Mouse (Mus musculus) forebrain, embryonic 11.5 days (tissue): ENCODE data around the gene Fgr. TPM values are rescaled to one million over a fixed set of nuclear protein-coding genes. Genes with fewer than 3 reads are reported as not detected.
"Not testable (repeated sequence)": the region's sequence is repeated elsewhere in the genome, so short reads cannot be mapped to it uniquely, and the experiment has no call there.

Experiments used
- ATAC-seq: fragments of 200-750 bp; cut with Nextera tagmentation; replicated peaks from 2 replicates; pipeline ENCODE4 v1.8.0; 2017; ENCODE audit warnings: moderate TSS enrichment; ENCODE audit not compliant: low FRiP score
- DNase-seq: peaks from one replicate; pipeline ENCODE4 v3.0.0-alpha.2; 2017; ENCODE audit warnings: low spot score
- H3K27ac ChIP-seq: fragments of 300-500 bp; sonication (generic); 2 replicates; pipeline ENCODE4 v1.5.1; 2014; ENCODE audit warnings: low read depth, low read length
- H3K27me3 ChIP-seq: fragments of 300-500 bp; sonication (generic); 2 replicates; pipeline ENCODE4 v1.6.1; 2014; ENCODE audit warnings: mild to moderate bottlenecking, low read length, mixed read lengths; ENCODE audit not compliant: control insufficient read depth, insufficient read depth
- H3K36me3 ChIP-seq: fragments of 300-500 bp; sonication (generic); 2 replicates; pipeline ENCODE4 v1.6.1; 2014; ENCODE audit warnings: mild to moderate bottlenecking, low read length, moderate library complexity, mixed read lengths; ENCODE audit not compliant: control insufficient read depth, insufficient read depth
- H3K4me1 ChIP-seq: fragments of 300-500 bp; sonication (generic); replicated peaks from 2 replicates; pipeline ENCODE4 v1.6.1; 2014; ENCODE audit warnings: low read length, mixed read lengths; ENCODE audit not compliant: control insufficient read depth, insufficient read depth
- H3K4me2 ChIP-seq: fragments of 300-500 bp; sonication (generic); 2 replicates; pipeline ENCODE4 v1.6.1; 2014; ENCODE audit warnings: low read depth, mild to moderate bottlenecking, low read length, moderate library complexity, mixed read lengths; ENCODE audit not compliant: severe bottlenecking
- H3K4me3 ChIP-seq: fragments of 300-500 bp; sonication (generic); 2 replicates; pipeline ENCODE4 v1.5.1; 2014; ENCODE audit warnings: low read depth, low read length
- H3K9ac ChIP-seq: fragments of 300-500 bp; sonication (generic); 2 replicates; pipeline ENCODE4 v1.6.1; 2014; ENCODE audit warnings: low read length
- H3K9me3 ChIP-seq: fragments of 300-500 bp; sonication (generic); 2 replicates; pipeline ENCODE4 v1.6.1; 2016; ENCODE audit warnings: low read length, mixed read lengths; ENCODE audit not compliant: control insufficient read depth
- WGBS: fragments of 180-500 bp; shearing (Covaris S2); extraction: QIAGEN DNeasy Blood & Tissue Kit; methylation state at CpG from one replicate; pipeline ENCODE4 v1.1.7; 2014; 5-methylcytosine and 5-hydroxymethylcytosine counted together
- polyA plus RNA-seq: library from polyadenylated mRNA; unstranded; fragments of >200 nt; fragmentation: Nextera tagmentation; extraction: Ambion mirVana; gene quantifications from 2 replicates; pipeline ENCODE4 v1.2.1, GENCODE M21; 2014

Fgr gene
- polyA plus RNA-seq = 0.13 TPM in 1 of 2 replicates, not detected in the other

GRCm38 (mm10) chr4:132973814-132974398 lies at the start of gene Fgr:
Fgr (plus strand) TSS chr4:132974095.
- H3K4me1 ChIP-seq = peaks cover 11% of the 10 kb centered on the region; the same call in 1 of the 2 replicates
- H3K27ac ChIP-seq = no peak within 1 kb of the TSS
- no peak for ATAC-seq
- no peaks in the 10 kb centered on the region for H3K36me3 ChIP-seq
- H3K9me3 ChIP-seq = no peaks in the 10 kb centered on the region
- WGBS = 7% methylated on average over 21 of the region's 21 CpGs
- H3K4me2 ChIP-seq = peak within 1 kb of the TSS; percentile 43; the same call in 1 of the 2 replicates
- peak within 1 kb of the TSS; percentile 23; the same call in 1 of the 2 replicates for H3K9ac ChIP-seq
- peaks cover 27% of the 10 kb centered on the region for H3K27me3 ChIP-seq
- no peak for DNase-seq
- H3K4me3 ChIP-seq = no peak within 1 kb of the TSS

GRCm38 (mm10) chr4:132926520-132926919 lies 47.4 kb upstream of the Fgr start:
- not testable (repeated sequence) for H3K9me3 ChIP-seq, DNase-seq, H3K36me3 ChIP-seq, H3K9ac ChIP-seq, ATAC-seq, H3K4me3 ChIP-seq, H3K27me3 ChIP-seq, H3K4me1 ChIP-seq, H3K4me2 ChIP-seq, H3K27ac ChIP-seq
- 73% methylated on average over 2 of the region's 2 CpGs for WGBS

GRCm38 (mm10) chr4:132930784-132931183 lies 43.1 kb upstream of the Fgr start:
- DNase-seq = no peak
- no peak overlapping the region for H3K27ac ChIP-seq
- no peaks in the 10 kb centered on the region for H3K36me3 ChIP-seq
- no peak overlapping the region for H3K4me3 ChIP-seq
- H3K27me3 ChIP-seq = no peaks in the 10 kb centered on the region
- no peak overlapping the region for H3K9ac ChIP-seq
- no peaks in the 10 kb centered on the region; the same call in 1 of the 2 replicates for H3K4me1 ChIP-seq
- WGBS = 5% methylated on average over 8 of the region's 8 CpGs
- H3K4me2 ChIP-seq = no peak overlapping the region
- no peaks in the 10 kb centered on the region for H3K9me3 ChIP-seq
- no peak for ATAC-seq

- Histone ChIP-seq H3K9ac (no peak overlapping the region), H3K9me3 (no peaks in the 10 kb centered on the region), H3K4me3 (no peak overlapping the region), H3K4me2 (no peak overlapping the region), H3K36me3 (no peaks in the 10 kb centered on the region), H3K4me1 (no peaks in the 10 kb centered on the region; the same call in 1 of the 2 replicates), H3K27me3 (no peaks in the 10 kb centered on the region), H3K27ac (no peak overlapping the region)
- 86% methylated on average over 4 of the region's 4 CpGs for WGBS
- no peak for DNase-seq
- no peak for ATAC-seq
Observed at GRCm38 (mm10) chr4:132932752-132933404, 41.0 kb upstream of the Fgr start.

GRCm38 (mm10) chr4:132934639-132935038 lies 39.3 kb upstream of the Fgr start:
- 25% methylated on average over 7 of the region's 7 CpGs for WGBS
- Histone ChIP-seq H3K9me3 (no peaks in the 10 kb centered on the region), H3K4me1 (no peaks in the 10 kb centered on the region; the same call in 1 of the 2 replicates), H3K36me3 (no peaks in the 10 kb centered on the region), H3K9ac (no peak overlapping the region), H3K4me2 (no peak overlapping the region), H3K27me3 (no peaks in the 10 kb centered on the region), H3K27ac (no peak overlapping the region), H3K4me3 (no peak overlapping the region)
- ATAC-seq = no peak
- DNase-seq = no peak

GRCm38 (mm10) chr4:132938181-132938941 lies 35.5 kb upstream of the Fgr start:
- DNase-seq = peak; percentile 53
- no peaks in the 10 kb centered on the region for H3K36me3 ChIP-seq
- H3K4me1 ChIP-seq = no peaks in the 10 kb centered on the region; the same call in 1 of the 2 replicates
- H3K4me3 ChIP-seq = no peak overlapping the region
- 61% methylated on average over 12 of the region's 12 CpGs for WGBS
- no peaks in the 10 kb centered on the region for H3K27me3 ChIP-seq
- 0 out of 2 replicates have a peak overlapping the region, but pooled peaks have one; percentile 12 for H3K27ac ChIP-seq
- no peak overlapping the region for H3K4me2 ChIP-seq
- ATAC-seq = no peak
- no peaks in the 10 kb centered on the region for H3K9me3 ChIP-seq
- no peak overlapping the region for H3K9ac ChIP-seq

GRCm38 (mm10) chr4:132939421-132940127 lies 34.3 kb upstream of the Fgr start:
- no peak overlapping the region for H3K27ac ChIP-seq
- H3K4me2 ChIP-seq = no peak overlapping the region
- 22% methylated on average over 22 of the region's 22 CpGs for WGBS
- H3K4me3 ChIP-seq = no peak overlapping the region
- H3K4me1 ChIP-seq = no peaks in the 10 kb centered on the region; the same call in 1 of the 2 replicates
- no peaks in the 10 kb centered on the region for H3K27me3 ChIP-seq
- H3K36me3 ChIP-seq = no peaks in the 10 kb centered on the region
- ATAC-seq = no peak
- no peaks in the 10 kb centered on the region for H3K9me3 ChIP-seq
- DNase-seq = peak; percentile 87
- no peak overlapping the region for H3K9ac ChIP-seq

GRCm38 (mm10) chr4:132941012-132941729 lies 32.7 kb upstream of the Fgr start:
- ATAC-seq = no peak
- 60% methylated on average over 23 of the region's 23 CpGs for WGBS
- H3K9me3 ChIP-seq = no peaks in the 10 kb centered on the region

More at GRCm38 (mm10) chr4:132941012-132941729, 32.7 kb upstream of the Fgr start:
- H3K4me1 ChIP-seq = peaks cover 2% of the 10 kb centered on the region; the same call in 1 of the 2 replicates
- H3K4me2 ChIP-seq = no peak overlapping the region
- no peak overlapping the region for H3K27ac ChIP-seq
- H3K9ac ChIP-seq = no peak overlapping the region
- H3K27me3 ChIP-seq = no peaks in the 10 kb centered on the region
- no peaks in the 10 kb centered on the region for H3K36me3 ChIP-seq
- H3K4me3 ChIP-seq = no peak overlapping the region
- no peak for DNase-seq
